Mouse (Mus musculus): Measurements from ENCODE around the gene Cd69. TPM values are rescaled to one million over a fixed set of nuclear protein-coding genes. Genes with fewer than 3 reads are reported as not detected.
A peak's percentile ranks its signal among the peaks of the same experiment; 100 is the strongest.

The Cd69 gene
- polyA plus RNA-seq, 1 experiment from 2014 or later, result not detected

DNA sequence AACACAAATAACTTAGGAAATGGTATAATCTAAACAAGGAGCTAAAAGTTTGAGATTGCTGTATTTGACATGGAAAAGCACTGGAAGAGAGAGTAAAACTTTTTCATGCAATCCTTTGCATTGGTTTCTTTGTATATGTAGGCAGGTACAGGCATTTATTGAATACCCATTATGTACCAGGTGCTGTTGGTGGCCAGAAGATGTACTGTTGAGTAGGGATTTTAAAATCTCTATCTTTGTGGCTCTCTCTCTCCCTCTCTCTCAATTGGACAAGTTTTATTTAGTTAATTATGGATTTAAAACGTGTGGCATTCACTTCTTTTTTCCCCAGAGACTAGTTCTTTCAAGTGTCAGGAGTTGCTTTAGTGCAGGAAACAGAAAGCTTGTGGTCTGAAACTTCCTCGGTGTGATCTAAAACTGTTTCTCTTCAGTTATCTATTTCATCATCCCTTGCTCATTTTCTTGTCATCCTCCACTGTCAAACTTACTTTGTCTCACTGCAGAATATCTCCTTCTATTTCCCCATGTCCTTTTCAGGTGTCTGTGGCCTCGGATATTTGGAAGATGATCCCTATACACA, 478 bp upstream of the Cd69 start:
- Histone ChIP-seq H3K36me3 (no peaks in the 10 kb centered on the region), H3K27ac (replicated peaks) (no peak overlapping the region), H3K9ac (no peak overlapping the region), H3K4me2 (no peak overlapping the region), H3K9me3 (no peaks in the 10 kb centered on the region), H3K4me3 (no peak overlapping the region), H3K4me1 (replicated peaks) (no peaks in the 10 kb centered on the region), H3K27me3 (no peaks in the 10 kb centered on the region)
- no peak for ATAC-seq (ENCODE audit: low FRiP score, low read depth)
- WGBS, result 74% methylated on average over 3 of the region's 3 CpGs

DNA sequence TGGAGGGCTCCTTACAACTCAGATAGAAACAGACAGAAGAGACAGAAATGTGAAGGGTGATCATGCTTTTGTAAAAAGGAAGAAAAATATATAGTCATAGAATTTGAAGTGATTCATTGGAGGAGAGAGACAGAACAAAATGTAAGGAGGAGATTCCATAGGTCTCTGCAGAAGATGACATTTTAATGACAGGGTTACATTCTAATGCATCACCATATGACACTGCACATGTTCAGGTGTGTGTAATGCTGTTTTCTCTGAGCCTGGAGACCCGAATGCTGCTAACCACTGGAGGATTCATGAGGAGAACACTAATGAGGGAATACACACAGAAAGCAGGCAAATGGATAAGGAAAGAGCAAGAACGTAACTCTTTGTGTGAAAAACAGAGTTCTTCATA, 760 bp downstream of the Cd69 start:
- H3K9ac ChIP-seq, result no peak overlapping the region
- H3K36me3 ChIP-seq, result no peaks in the 10 kb centered on the region
- H3K4me1 ChIP-seq (replicated peaks), result no peaks in the 10 kb centered on the region
- WGBS, result 78% methylated on average over 2 of the region's 2 CpGs
- H3K27me3 ChIP-seq, result no peaks in the 10 kb centered on the region
- H3K9me3 ChIP-seq, result no peaks in the 10 kb centered on the region
- ATAC-seq (ENCODE audit: low FRiP score, low read depth), result no peak
- no peak overlapping the region for H3K4me3 ChIP-seq
- H3K27ac ChIP-seq (replicated peaks), result no peak overlapping the region
- H3K4me2 ChIP-seq, result no peak overlapping the region

GRCm38 (mm10) chr6:129273662-129274061, 1.6 kb downstream of the Cd69 start:
- Histone ChIP-seq H3K36me3 (no peaks in the 10 kb centered on the region), H3K27me3 (no peaks in the 10 kb centered on the region), H3K27ac (replicated peaks) (no peak overlapping the region), H3K9me3 (no peaks in the 10 kb centered on the region), H3K4me2 (no peak overlapping the region), H3K9ac (no peak overlapping the region), H3K4me1 (replicated peaks) (no peaks in the 10 kb centered on the region), H3K4me3 (no peak overlapping the region)
- 85% methylated on average over 3 of the region's 3 CpGs for WGBS
- ATAC-seq (ENCODE audit: low FRiP score, low read depth), result no peak

GRCm38 (mm10) chr6:129266438-129267022, 8.7 kb downstream of the Cd69 start:
- Histone ChIP-seq H3K9ac (no peak overlapping the region), H3K36me3 (no peaks in the 10 kb centered on the region), H3K27ac (replicated peaks) (no peak overlapping the region), H3K9me3 (no peaks in the 10 kb centered on the region), H3K4me1 (replicated peaks) (no peaks in the 10 kb centered on the region), H3K27me3 (no peaks in the 10 kb centered on the region), H3K4me3 (no peak overlapping the region), H3K4me2 (no peak overlapping the region)
- ATAC-seq (ENCODE audit: low FRiP score, low read depth), result no peak
- 86% methylated on average over 1 of the region's 1 CpGs for WGBS

GRCm38 (mm10) chr6:129265821-129266220, 9.4 kb downstream of the Cd69 start:
- Histone ChIP-seq H3K4me2 (no peak overlapping the region), H3K9me3 (no peaks in the 10 kb centered on the region), H3K4me1 (replicated peaks) (no peaks in the 10 kb centered on the region), H3K27me3 (no peaks in the 10 kb centered on the region), H3K27ac (replicated peaks) (no peak overlapping the region), H3K36me3 (no peaks in the 10 kb centered on the region), H3K4me3 (no peak overlapping the region), H3K9ac (no peak overlapping the region)
- 77% methylated on average over 3 of the region's 3 CpGs for WGBS
- no peak for ATAC-seq (ENCODE audit: low FRiP score, low read depth)

DNA sequence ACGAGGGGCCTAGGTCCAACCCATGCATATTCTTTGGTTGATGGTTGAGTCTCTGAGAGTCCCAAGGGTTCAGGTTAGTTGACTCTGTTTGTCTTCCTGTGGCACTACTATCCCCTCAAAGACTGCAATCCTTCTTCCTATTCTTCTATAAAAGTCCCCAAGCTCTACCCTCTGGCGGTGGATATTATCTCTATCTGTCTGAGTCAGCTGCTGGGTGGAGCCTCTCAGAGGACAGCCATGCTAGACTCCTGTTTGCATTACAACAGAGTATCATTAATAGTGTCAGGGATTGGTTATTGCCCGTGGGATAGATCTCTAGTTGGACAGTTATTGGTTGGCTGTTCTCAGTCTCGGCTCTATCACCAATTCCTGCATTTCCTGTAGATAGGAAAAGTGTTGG, 14.3 kb downstream of the Cd69 start:
- 89% methylated on average over 4 of the region's 4 CpGs for WGBS
- no peaks in the 10 kb centered on the region for H3K27me3 ChIP-seq
- H3K27ac ChIP-seq (replicated peaks), result no peak overlapping the region

DNA sequence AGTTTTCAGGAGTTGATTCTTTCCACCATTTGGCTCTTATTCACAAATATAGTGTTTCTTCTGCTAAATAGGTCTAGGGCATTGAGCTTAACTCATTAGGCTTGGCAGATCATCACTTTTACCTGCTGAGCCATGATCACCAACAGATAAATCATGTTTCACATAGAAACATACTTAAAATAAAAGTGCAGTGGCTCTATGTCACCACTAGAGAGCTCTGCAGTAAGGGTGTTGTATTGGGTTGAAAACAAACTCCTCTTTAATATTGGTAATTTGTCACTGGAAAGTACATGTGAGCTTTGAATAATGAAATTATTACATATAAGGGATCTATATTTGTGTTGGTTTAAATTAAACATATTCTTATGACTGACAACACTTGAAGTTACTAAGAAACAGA, 15.2 kb downstream of the Cd69 start:
- no peak for ATAC-seq (ENCODE audit: low FRiP score, low read depth)
- no peak overlapping the region for H3K27ac ChIP-seq (replicated peaks)
- no peak overlapping the region for H3K9ac ChIP-seq
- no peak overlapping the region for H3K4me3 ChIP-seq
- no peaks in the 10 kb centered on the region for H3K4me1 ChIP-seq (replicated peaks)
- no peaks in the 10 kb centered on the region for H3K27me3 ChIP-seq
- no peaks in the 10 kb centered on the region for H3K9me3 ChIP-seq
- no peaks in the 10 kb centered on the region for H3K36me3 ChIP-seq
- H3K4me2 ChIP-seq, result no peak overlapping the region

More for the DNA sequence above, 14.3 kb downstream of the Cd69 start:
- Histone ChIP-seq H3K36me3 (no peaks in the 10 kb centered on the region), H3K4me1 (replicated peaks) (no peaks in the 10 kb centered on the region), H3K9ac (no peak overlapping the region), H3K4me2 (no peak overlapping the region), H3K4me3 (no peak overlapping the region), H3K9me3 (no peaks in the 10 kb centered on the region)
- no peak for ATAC-seq (ENCODE audit: low FRiP score, low read depth)

GRCm38 (mm10) chr6:129256018-129256417, 19.2 kb downstream of the Cd69 start:
- Histone ChIP-seq H3K4me1 (replicated peaks) (no peaks in the 10 kb centered on the region), H3K36me3 (no peaks in the 10 kb centered on the region), H3K27ac (replicated peaks) (no peak overlapping the region), H3K9ac (no peak overlapping the region), H3K4me3 (no peak overlapping the region), H3K9me3 (no peaks in the 10 kb centered on the region), H3K27me3 (no peaks in the 10 kb centered on the region), H3K4me2 (no peak overlapping the region)
- 60% methylated on average over 7 of the region's 7 CpGs for WGBS
- ATAC-seq (ENCODE audit: low FRiP score, low read depth), result peak; percentile 45; the same call in 1 of the 2 replicates

GRCm38 (mm10) chr6:129254949-129255602, 20.2 kb downstream of the Cd69 start:
- Histone ChIP-seq H3K4me3 (no peak overlapping the region), H3K27ac (replicated peaks) (no peak overlapping the region), H3K9ac (no peak overlapping the region), H3K9me3 (no peaks in the 10 kb centered on the region), H3K4me2 (no peak overlapping the region), H3K36me3 (no peaks in the 10 kb centered on the region), H3K27me3 (no peaks in the 10 kb centered on the region), H3K4me1 (replicated peaks) (no peaks in the 10 kb centered on the region)
- ATAC-seq (ENCODE audit: low FRiP score, low read depth), result no peak
- WGBS, result 17% methylated on average over 4 of the region's 4 CpGs

DNA sequence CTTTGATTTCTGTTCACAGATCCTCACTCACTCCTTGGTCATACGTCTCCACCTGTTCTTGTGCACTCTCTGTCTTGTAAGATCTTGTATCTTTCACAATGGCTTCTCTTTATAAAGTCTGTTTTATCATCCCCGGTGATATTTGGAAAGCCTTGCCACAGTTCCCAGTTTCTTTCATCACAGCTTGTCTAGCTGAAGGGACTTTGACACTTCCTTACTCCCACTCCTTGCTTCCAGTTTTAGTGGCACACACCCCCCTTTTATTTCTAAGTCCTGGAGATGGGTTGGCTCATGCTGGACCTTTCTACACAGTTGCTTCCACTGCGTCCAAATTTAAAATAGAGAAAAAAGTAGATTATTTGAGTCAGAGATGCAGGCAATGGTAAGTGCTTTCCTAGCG, 20.9 kb downstream of the Cd69 start:
- H3K4me3 ChIP-seq, result no peak overlapping the region
- H3K4me1 ChIP-seq (replicated peaks), result no peaks in the 10 kb centered on the region
- no peak overlapping the region for H3K9ac ChIP-seq
- no peaks in the 10 kb centered on the region for H3K9me3 ChIP-seq
- H3K27ac ChIP-seq (replicated peaks), result no peak overlapping the region
- WGBS, result 79% methylated on average over 4 of the region's 4 CpGs
- no peaks in the 10 kb centered on the region for H3K27me3 ChIP-seq
- ATAC-seq (ENCODE audit: low FRiP score, low read depth), result no peak
- H3K36me3 ChIP-seq, result no peaks in the 10 kb centered on the region
- H3K4me2 ChIP-seq, result no peak overlapping the region

- no peaks in the 10 kb centered on the region for H3K27me3 ChIP-seq
- no peak overlapping the region for H3K4me3 ChIP-seq
- H3K27ac ChIP-seq (replicated peaks), result no peak overlapping the region
- no peaks in the 10 kb centered on the region for H3K4me1 ChIP-seq (replicated peaks)
- no peak for ATAC-seq (ENCODE audit: low FRiP score, low read depth)
- no peak overlapping the region for H3K4me2 ChIP-seq
- H3K36me3 ChIP-seq, result no peaks in the 10 kb centered on the region
- no peaks in the 10 kb centered on the region for H3K9me3 ChIP-seq
- H3K9ac ChIP-seq, result no peak overlapping the region
Measured at GRCm38 (mm10) chr6:129248243-129248642, 27.0 kb downstream of the Cd69 start.

GRCm38 (mm10) chr6:129246992-129247391, 28.2 kb downstream of the Cd69 start:
- H3K27ac ChIP-seq (replicated peaks), result no peak overlapping the region
- H3K27me3 ChIP-seq, result no peaks in the 10 kb centered on the region
- no peak overlapping the region for H3K4me2 ChIP-seq
- ATAC-seq (ENCODE audit: low FRiP score, low read depth), result no peak
- H3K4me3 ChIP-seq, result no peak overlapping the region
- no peak overlapping the region for H3K9ac ChIP-seq
- 38% methylated on average over 1 of the region's 1 CpGs for WGBS
- no peaks in the 10 kb centered on the region for H3K4me1 ChIP-seq (replicated peaks)
- no peaks in the 10 kb centered on the region for H3K36me3 ChIP-seq
- H3K9me3 ChIP-seq, result no peaks in the 10 kb centered on the region

- H3K4me2 ChIP-seq, result no peak overlapping the region
- no peak for ATAC-seq (ENCODE audit: low FRiP score, low read depth)
- H3K4me3 ChIP-seq, result no peak overlapping the region
- no peaks in the 10 kb centered on the region for H3K27me3 ChIP-seq
- H3K36me3 ChIP-seq, result no peaks in the 10 kb centered on the region
- no peak overlapping the region for H3K27ac ChIP-seq (replicated peaks)
- no peaks in the 10 kb centered on the region for H3K4me1 ChIP-seq (replicated peaks)
- no peaks in the 10 kb centered on the region for H3K9me3 ChIP-seq
- no peak overlapping the region for H3K9ac ChIP-seq
Measured at GRCm38 (mm10) chr6:129245793-129246192, 29.4 kb downstream of the Cd69 start.

All from hindbrain, embryonic 15.5 days (tissue).